Mouse (Mus musculus): ENCODE data around the gene Psmb2.

The Psmb2 gene

GRCm38 (mm10) chr4:126732111-126732510, 54.7 kb downstream of the Psmb2 start:
- in situ Hi-C loops (cut with MboI, MseI), result loop anchor here (5.0 kb wide), 1 partner anchor 125 kb away; the partner anchor contains the start of gene 5730409E04Rik

- in situ Hi-C loops (cut with MboI, MseI), result loop anchor here (5.0 kb wide), 1 partner anchor 125 kb away; the partner anchor contains the start of gene 5730409E04Rik
These were observed 55.3 kb downstream of the Psmb2 start for GRCm38 (mm10) chr4:126732531-126733380.

GRCm38 (mm10) chr4:126734001-126734603, 56.7 kb downstream of the Psmb2 start:
- in situ Hi-C loops (cut with MboI, MseI), result loop anchor here (5.0 kb wide), 1 partner anchor 127 kb away; the partner anchor contains the start of gene 5730409E04Rik

- in situ Hi-C loops (cut with MboI, MseI), result loop anchor here (5.0 kb wide), 1 partner anchor 128 kb away; the partner anchor contains the start of gene 5730409E04Rik
These were observed 57.4 kb downstream of the Psmb2 start for GRCm38 (mm10) chr4:126734700-126735381.

- in situ Hi-C loops (cut with MboI, MseI), result no loop called here
These were observed 58.1 kb downstream of the Psmb2 start for GRCm38 (mm10) chr4:126735382-126736000.

GRCm38 (mm10) chr4:126736001-126736414, 58.6 kb downstream of the Psmb2 start, which contains the start of gene Tfap2e:
TSS of gene Tfap2e (minus strand) at chr4:126736240.
- in situ Hi-C loops (cut with MboI, MseI), result no loop called here

GRCm38 (mm10) chr4:126739966-126740676, 62.7 kb downstream of the Psmb2 start:
- in situ Hi-C loops (cut with MboI, MseI), result no loop called here

GRCm38 (mm10) chr4:126741448-126741847, 64.0 kb downstream of the Psmb2 start:
- in situ Hi-C loops (cut with MboI, MseI), result no loop called here

- in situ Hi-C loops (cut with MboI, MseI), result no loop called here
These were observed 65.5 kb downstream of the Psmb2 start for GRCm38 (mm10) chr4:126742976-126743375.

GRCm38 (mm10) chr4:126743713-126744112, 66.3 kb downstream of the Psmb2 start:
- in situ Hi-C loops (cut with MboI, MseI), result no loop called here

- in situ Hi-C loops (cut with MboI, MseI), result no loop called here
These were observed 67.4 kb downstream of the Psmb2 start for GRCm38 (mm10) chr4:126744831-126745230.

GRCm38 (mm10) chr4:126745506-126746193, 68.2 kb downstream of the Psmb2 start:
- in situ Hi-C loops (cut with MboI, MseI), result no loop called here

- in situ Hi-C loops (cut with MboI, MseI), result no loop called here
These were observed 68.9 kb downstream of the Psmb2 start for GRCm38 (mm10) chr4:126746194-126746840.

- in situ Hi-C loops (cut with MboI, MseI), result no loop called here
These were observed 71.0 kb downstream of the Psmb2 start for GRCm38 (mm10) chr4:126748381-126748780.

GRCm38 (mm10) chr4:126749553-126749952, 72.1 kb downstream of the Psmb2 start:
- in situ Hi-C loops (cut with MboI, MseI), result no loop called here

GRCm38 (mm10) chr4:126750046-126750683, 72.7 kb downstream of the Psmb2 start:
- in situ Hi-C loops (cut with MboI, MseI), result no loop called here

GRCm38 (mm10) chr4:126750863-126751555, 73.6 kb downstream of the Psmb2 start:
- in situ Hi-C loops (cut with MboI, MseI), result no loop called here

GRCm38 (mm10) chr4:126751556-126752023, 74.2 kb downstream of the Psmb2 start:
- in situ Hi-C loops (cut with MboI, MseI), result no loop called here

Measured in T-helper 2 cell (primary cell).